Mouse (Mus musculus) limb, embryonic 11.5 days (tissue): ENCODE results near the gene Cdc14a. TPM values are rescaled to one million over a fixed set of nuclear protein-coding genes. Genes with fewer than 3 reads are reported as not detected.

Experiments used
- ATAC-seq: fragments of 200-750 bp; cut with Nextera tagmentation; 2 replicates; pipeline ENCODE4 v1.8.0; 2017; ENCODE audit warnings: low read depth; ENCODE audit not compliant: insufficient number of reproducible peaks, low FRiP score, low TSS enrichment
- DNase-seq: peaks from one replicate; pipeline ENCODE4 v3.0.0-alpha.2; 2015; ENCODE audit warnings: low spot score
- H3K27ac ChIP-seq: fragments of 300-500 bp; sonication (generic); replicated peaks from 2 replicates; pipeline ENCODE4 v1.5.1; 2014; ENCODE audit warnings: low read depth, mild to moderate bottlenecking, low read length
- H3K27me3 ChIP-seq: fragments of 300-500 bp; sonication (generic); 2 replicates; pipeline ENCODE4 v1.6.1; 2014; ENCODE audit warnings: mild to moderate bottlenecking, low read length, mixed read lengths; ENCODE audit not compliant: control insufficient read depth, insufficient read depth
- H3K36me3 ChIP-seq: fragments of 300-500 bp; sonication (generic); 2 replicates; pipeline ENCODE4 v1.6.1; 2014; ENCODE audit warnings: mild to moderate bottlenecking, low read length, moderate library complexity, mixed read lengths; ENCODE audit not compliant: control insufficient read depth, insufficient read depth
- H3K4me1 ChIP-seq: fragments of 300-500 bp; sonication (generic); 2 replicates; pipeline ENCODE4 v1.6.1; 2014; ENCODE audit warnings: low read length, mixed read lengths; ENCODE audit not compliant: control insufficient read depth, insufficient read depth
- H3K4me2 ChIP-seq: fragments of 300-500 bp; sonication (generic); 2 replicates; pipeline ENCODE4 v1.6.1; 2014; ENCODE audit warnings: low read depth, mild to moderate bottlenecking, moderate library complexity; ENCODE audit not compliant: severe bottlenecking
- H3K4me3 ChIP-seq: fragments of 300-500 bp; sonication (generic); 2 replicates; pipeline ENCODE4 v1.5.1; 2014; ENCODE audit warnings: low read depth, low read length
- H3K9ac ChIP-seq: fragments of 300-500 bp; sonication (generic); 2 replicates; pipeline ENCODE4 v1.6.1; 2014; ENCODE audit warnings: mild to moderate bottlenecking, low read length
- H3K9me3 ChIP-seq: fragments of 300-500 bp; sonication (generic); 2 replicates; pipeline ENCODE4 v1.6.1; 2016; ENCODE audit warnings: low read length; ENCODE audit not compliant: control insufficient read depth
- WGBS: fragments of 180-500 bp; shearing (Covaris S2); extraction: QIAGEN DNeasy Blood & Tissue Kit; methylation state at CpG from one replicate; pipeline ENCODE4 v1.1.7; 2014; 5-methylcytosine and 5-hydroxymethylcytosine counted together
- polyA plus RNA-seq: library from polyadenylated mRNA; unstranded; fragments of >200 nt; fragmentation: Nextera tagmentation; extraction: Ambion mirVana; gene quantifications from 2 replicates; pipeline ENCODE4 v1.2.1, GENCODE M21; 2014

Gene Cdc14a
- polyA plus RNA-seq, 1 experiment from 2014 or later: 11.6 TPM

GRCm38 (mm10) chr3:116396571-116396970 lies 27.3 kb downstream of the Cdc14a start:
- Histone ChIP-seq H3K4me1 (peaks cover 24% of the 10 kb centered on the region), H3K36me3 (no peaks in the 10 kb centered on the region), H3K9me3 (no peaks in the 10 kb centered on the region), H3K4me3 (no peak overlapping the region), H3K4me2 (no peak overlapping the region), H3K27me3 (no peaks in the 10 kb centered on the region), H3K9ac (no peak overlapping the region), H3K27ac (no peak overlapping the region)
- DNase-seq (no peak), ATAC-seq (no peak)
- WGBS: 89% methylated on average over 3 of the region's 3 CpGs

- Histone ChIP-seq H3K9ac (no peak overlapping the region), H3K9me3 (no peaks in the 10 kb centered on the region), H3K4me1 (peaks cover 21% of the 10 kb centered on the region), H3K4me2 (no peak overlapping the region), H3K27me3 (no peaks in the 10 kb centered on the region), H3K36me3 (no peaks in the 10 kb centered on the region), H3K27ac (0 out of 2 replicates have a peak overlapping the region, but pooled peaks have one; percentile 3), H3K4me3 (no peak overlapping the region)
- no peak for DNase-seq
- no peak for ATAC-seq
- WGBS: 72% methylated on average over 5 of the region's 5 CpGs
These were observed 28.9 kb downstream of the Cdc14a start for GRCm38 (mm10) chr3:116394885-116395390.

GRCm38 (mm10) chr3:116391399-116391798 lies 32.4 kb downstream of the Cdc14a start:
- WGBS: 38% methylated on average over 10 of the region's 10 CpGs
- H3K4me2 ChIP-seq: no peak overlapping the region
- H3K4me1 ChIP-seq: peaks cover 9% of the 10 kb centered on the region; the same call in 1 of the 2 replicates
- no peak for ATAC-seq
- H3K4me3 ChIP-seq: no peak overlapping the region
- H3K9ac ChIP-seq: no peak overlapping the region; the same call in 1 of the 2 replicates
- no peak overlapping the region for H3K27ac ChIP-seq
- no peaks in the 10 kb centered on the region for H3K27me3 ChIP-seq
- no peaks in the 10 kb centered on the region for H3K9me3 ChIP-seq
- DNase-seq: no peak
- H3K36me3 ChIP-seq: no peaks in the 10 kb centered on the region

- no peak for DNase-seq
- H3K4me3 ChIP-seq: no peak overlapping the region
These were observed 34.0 kb downstream of the Cdc14a start for GRCm38 (mm10) chr3:116389500-116390470.

GRCm38 (mm10) chr3:116388808-116389207 lies 35.0 kb downstream of the Cdc14a start:
- Histone ChIP-seq H3K4me2 (no peak overlapping the region), H3K4me3 (no peak overlapping the region), H3K27me3 (no peaks in the 10 kb centered on the region), H3K9ac (no peak overlapping the region), H3K36me3 (no peaks in the 10 kb centered on the region), H3K9me3 (no peaks in the 10 kb centered on the region), H3K4me1 (peaks cover 4% of the 10 kb centered on the region; the same call in 1 of the 2 replicates), H3K27ac (no peak overlapping the region)
- no peak for DNase-seq
- 57% methylated on average over 11 of the region's 11 CpGs for WGBS
- no peak for ATAC-seq

More at GRCm38 (mm10) chr3:116389500-116390470, 34.0 kb downstream of the Cdc14a start:
- H3K27me3 ChIP-seq: no peaks in the 10 kb centered on the region
- H3K27ac ChIP-seq: no peak overlapping the region
- no peaks in the 10 kb centered on the region for H3K9me3 ChIP-seq
- H3K36me3 ChIP-seq: no peaks in the 10 kb centered on the region
- peaks cover 7% of the 10 kb centered on the region; the same call in 1 of the 2 replicates for H3K4me1 ChIP-seq
- H3K4me2 ChIP-seq: no peak overlapping the region
- no peak for ATAC-seq
- H3K9ac ChIP-seq: no peak overlapping the region
- WGBS: 89% methylated on average over 14 of the region's 14 CpGs

GRCm38 (mm10) chr3:116386886-116387285 lies 36.9 kb downstream of the Cdc14a start:
- DNase-seq (no peak), ATAC-seq (no peak)
- H3K4me1 ChIP-seq: peaks cover 4% of the 10 kb centered on the region; the same call in 1 of the 2 replicates
- H3K27ac ChIP-seq: no peak overlapping the region
- H3K9ac ChIP-seq: no peak overlapping the region
- no peaks in the 10 kb centered on the region for H3K9me3 ChIP-seq
- H3K4me3 ChIP-seq: no peak overlapping the region
- no peaks in the 10 kb centered on the region for H3K27me3 ChIP-seq
- H3K4me2 ChIP-seq: no peak overlapping the region
- no peaks in the 10 kb centered on the region for H3K36me3 ChIP-seq

- Histone ChIP-seq H3K4me2 (no peak overlapping the region), H3K4me3 (no peak overlapping the region), H3K4me1 (no peaks in the 10 kb centered on the region; the same call in 1 of the 2 replicates), H3K27me3 (no peaks in the 10 kb centered on the region), H3K9me3 (no peaks in the 10 kb centered on the region), H3K27ac (no peak overlapping the region), H3K9ac (no peak overlapping the region), H3K36me3 (no peaks in the 10 kb centered on the region)
- ATAC-seq (no peak), DNase-seq (no peak)
- 86% methylated on average over 6 of the region's 6 CpGs for WGBS
These were observed 37.5 kb downstream of the Cdc14a start for GRCm38 (mm10) chr3:116386342-116386741.

GRCm38 (mm10) chr3:116384319-116384718 lies 39.5 kb downstream of the Cdc14a start:
- WGBS: 84% methylated on average over 7 of the region's 7 CpGs
- no peak for ATAC-seq
- Histone ChIP-seq H3K9ac (no peak overlapping the region), H3K4me1 (no peaks in the 10 kb centered on the region), H3K9me3 (no peaks in the 10 kb centered on the region), H3K4me3 (no peak overlapping the region), H3K27me3 (no peaks in the 10 kb centered on the region), H3K4me2 (no peak overlapping the region), H3K27ac (no peak overlapping the region), H3K36me3 (no peaks in the 10 kb centered on the region; the same call in 1 of the 2 replicates)
- DNase-seq: no peak
